Mouse (Mus musculus) lung, postnatal 0 days (tissue): ENCODE measurements around the gene Fam241b.

Source experiments
- CTCF ChIP-seq: IDR thresholded peaks from 2 replicates; pipeline ENCODE4 v1.5.1; 2016; ENCODE audit warnings: antibody characterized with exemption, mild to moderate bottlenecking
- EP300 ChIP-seq: IDR thresholded peaks from 2 replicates; pipeline ENCODE4 v1.6.1; 2016; ENCODE audit warnings: antibody characterized with exemption, mild to moderate bottlenecking, control low read depth

DNA sequence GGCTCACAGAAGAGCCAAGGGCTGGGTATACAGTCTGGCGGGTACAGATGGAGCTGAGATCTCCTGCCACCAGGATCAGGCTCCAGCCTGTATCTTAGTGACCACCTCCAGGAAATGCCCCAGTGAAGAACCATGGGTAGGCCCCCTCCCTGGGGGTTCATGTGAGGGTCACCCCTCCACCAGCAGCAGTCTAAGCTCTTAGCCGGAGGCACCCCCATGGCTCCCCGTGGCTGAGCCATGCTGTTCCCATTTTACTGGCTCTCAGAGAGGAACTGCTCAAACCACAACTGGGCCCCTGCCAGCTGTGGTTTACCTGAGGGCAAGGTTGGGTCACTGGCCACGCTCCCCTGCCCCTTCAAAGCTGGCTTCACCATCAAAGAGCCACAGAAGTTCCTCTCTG is 46.2 kb upstream of the Fam241b start:
- TF ChIP-seq CTCF, result no peak
- TF ChIP-seq EP300, result no peak
